Mouse (Mus musculus) neural tube, embryonic 15.5 days (tissue): ENCODE results near the gene Boc. TPM values are rescaled to one million over a fixed set of nuclear protein-coding genes. Genes with fewer than 3 reads are reported as not detected.

ENCODE experiments used
- ATAC-seq: fragments of 200-750 bp; cut with Nextera tagmentation; 2 replicates; pipeline ENCODE4 v1.8.0; 2017; ENCODE audit warnings: mild to moderate bottlenecking, moderate TSS enrichment, moderate library complexity; ENCODE audit not compliant: low FRiP score
- H3K27ac ChIP-seq: fragments of 300-500 bp; sonication (generic); replicated peaks from 2 replicates; pipeline ENCODE4 v1.5.1; 2015; ENCODE audit warnings: mild to moderate bottlenecking, inconsistent platforms
- H3K27me3 ChIP-seq: fragments of 300-500 bp; sonication (generic); replicated peaks from 2 replicates; pipeline ENCODE4 v1.6.1; 2015; ENCODE audit warnings: inconsistent platforms
- H3K36me3 ChIP-seq: fragments of 300-500 bp; sonication (generic); 2 replicates; pipeline ENCODE4 v1.6.1; 2015; ENCODE audit warnings: inconsistent platforms
- H3K4me1 ChIP-seq: fragments of 300-500 bp; sonication (generic); 2 replicates; pipeline ENCODE4 v1.6.1; 2015; ENCODE audit warnings: inconsistent platforms
- H3K4me2 ChIP-seq: fragments of 300-500 bp; sonication (generic); 2 replicates; pipeline ENCODE4 v1.6.1; 2015; ENCODE audit warnings: inconsistent platforms, mild to moderate bottlenecking, moderate library complexity
- H3K4me3 ChIP-seq: fragments of 300-500 bp; sonication (generic); replicated peaks from 2 replicates; pipeline ENCODE4 v1.5.1; 2015; ENCODE audit warnings: mild to moderate bottlenecking, inconsistent platforms
- H3K9ac ChIP-seq: fragments of 300-500 bp; sonication (generic); replicated peaks from 2 replicates; pipeline ENCODE4 v1.6.1; 2015; ENCODE audit warnings: mild to moderate bottlenecking, inconsistent platforms
- H3K9me3 ChIP-seq: fragments of 300-500 bp; sonication (generic); replicated peaks from 2 replicates; pipeline ENCODE4 v1.6.1; 2016; ENCODE audit warnings: inconsistent platforms
- WGBS: fragments of 180-500 bp; shearing (Covaris S2); methylation state at CpG from one replicate; pipeline ENCODE4 v1.1.7; 2015; ENCODE audit warnings: mixed read lengths; 5-methylcytosine and 5-hydroxymethylcytosine counted together
- polyA plus RNA-seq: library from polyadenylated mRNA; unstranded; fragments of >200 nt; fragmentation: Nextera tagmentation; extraction: Ambion mirVana; gene quantifications from 2 replicates; pipeline ENCODE4 v1.2.1, GENCODE M21; 2015

Gene Boc
- polyA plus RNA-seq, 1 experiment from 2014 or later: 6.9 TPM

- WGBS: 80% methylated on average over 7 of the region's 7 CpGs
These were observed 56.4 kb downstream of the Boc start for GRCm38 (mm10) chr16:44502325-44502724.

DNA sequence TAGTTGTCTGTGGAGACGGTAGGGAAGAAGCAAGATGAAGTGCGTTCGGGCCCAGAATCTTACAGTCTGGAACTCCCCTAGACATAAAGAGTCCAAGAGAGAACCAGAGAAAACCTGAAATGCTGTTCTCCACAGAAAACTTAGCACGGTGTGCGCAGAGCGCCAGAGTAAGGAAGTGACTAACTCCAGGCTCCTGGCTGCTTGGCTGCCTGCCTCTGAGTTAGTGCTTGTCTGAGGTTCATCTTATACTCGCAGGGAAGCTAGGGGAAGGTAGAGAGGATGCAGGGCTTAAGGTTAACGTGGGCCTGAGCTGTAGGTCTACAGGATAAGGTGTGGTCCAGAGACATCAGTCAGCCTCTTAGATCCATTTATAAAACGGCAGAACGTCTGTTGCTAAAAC is 56.9 kb downstream of the Boc start:
- Histone ChIP-seq H3K4me3 (no peak overlapping the region), H3K9ac (no peak overlapping the region), H3K4me1 (peaks cover 19% of the 10 kb centered on the region), H3K27ac (no peak overlapping the region), H3K36me3 (peaks cover 10% of the 10 kb centered on the region), H3K9me3 (peaks cover 5% of the 10 kb centered on the region; the same call in 1 of the 2 replicates), H3K27me3 (no peaks in the 10 kb centered on the region), H3K4me2 (no peak overlapping the region)
- ATAC-seq: no peak
- 94% methylated on average over 10 of the region's 10 CpGs for WGBS

More at GRCm38 (mm10) chr16:44502325-44502724, 56.4 kb downstream of the Boc start:
- Histone ChIP-seq H3K36me3 (peaks cover 10% of the 10 kb centered on the region), H3K27ac (no peak overlapping the region), H3K4me3 (no peak overlapping the region), H3K9ac (no peak overlapping the region), H3K27me3 (no peaks in the 10 kb centered on the region), H3K4me1 (peaks cover 16% of the 10 kb centered on the region), H3K4me2 (no peak overlapping the region), H3K9me3 (peaks cover 5% of the 10 kb centered on the region; the same call in 1 of the 2 replicates)
- ATAC-seq: no peak

DNA sequence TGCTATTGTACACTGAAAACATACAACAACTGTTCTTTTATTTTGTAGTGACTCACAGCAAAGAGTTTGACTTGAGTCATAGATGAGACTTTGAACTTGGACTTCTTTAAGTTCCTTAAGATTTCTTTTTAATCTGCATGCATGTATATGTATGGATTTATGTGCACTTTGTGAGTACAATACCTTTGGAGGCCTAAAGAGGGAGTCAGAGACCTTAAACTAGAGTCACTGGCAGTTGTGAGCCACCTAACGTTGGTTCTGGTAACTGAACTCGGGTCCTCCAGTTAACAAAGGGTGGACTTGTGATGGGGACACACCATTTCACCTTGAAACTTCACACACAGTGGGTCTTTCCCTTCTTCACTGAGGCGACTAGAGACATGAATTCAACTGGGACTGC is 60.2 kb downstream of the Boc start:
- Histone ChIP-seq H3K4me1 (peaks cover 40% of the 10 kb centered on the region), H3K9ac (no peak overlapping the region), H3K27me3 (no peaks in the 10 kb centered on the region), H3K4me2 (no peak overlapping the region), H3K27ac (no peak overlapping the region), H3K36me3 (peaks cover 10% of the 10 kb centered on the region), H3K9me3 (no peaks in the 10 kb centered on the region), H3K4me3 (no peak overlapping the region)
- 88% methylated on average over 3 of the region's 3 CpGs for WGBS
- ATAC-seq: no peak

- Histone ChIP-seq H3K4me1 (peaks cover 34% of the 10 kb centered on the region), H3K4me2 (no peak overlapping the region), H3K27ac (0 out of 2 replicates have a peak overlapping the region, but pooled peaks have one; percentile 18), H3K9ac (no peak overlapping the region), H3K9me3 (no peaks in the 10 kb centered on the region), H3K4me3 (no peak overlapping the region), H3K36me3 (peaks cover 10% of the 10 kb centered on the region), H3K27me3 (no peaks in the 10 kb centered on the region)
- 60% methylated on average over 15 of the region's 15 CpGs for WGBS
- no peak for ATAC-seq
These were observed 61.7 kb downstream of the Boc start for GRCm38 (mm10) chr16:44496971-44497464.

DNA sequence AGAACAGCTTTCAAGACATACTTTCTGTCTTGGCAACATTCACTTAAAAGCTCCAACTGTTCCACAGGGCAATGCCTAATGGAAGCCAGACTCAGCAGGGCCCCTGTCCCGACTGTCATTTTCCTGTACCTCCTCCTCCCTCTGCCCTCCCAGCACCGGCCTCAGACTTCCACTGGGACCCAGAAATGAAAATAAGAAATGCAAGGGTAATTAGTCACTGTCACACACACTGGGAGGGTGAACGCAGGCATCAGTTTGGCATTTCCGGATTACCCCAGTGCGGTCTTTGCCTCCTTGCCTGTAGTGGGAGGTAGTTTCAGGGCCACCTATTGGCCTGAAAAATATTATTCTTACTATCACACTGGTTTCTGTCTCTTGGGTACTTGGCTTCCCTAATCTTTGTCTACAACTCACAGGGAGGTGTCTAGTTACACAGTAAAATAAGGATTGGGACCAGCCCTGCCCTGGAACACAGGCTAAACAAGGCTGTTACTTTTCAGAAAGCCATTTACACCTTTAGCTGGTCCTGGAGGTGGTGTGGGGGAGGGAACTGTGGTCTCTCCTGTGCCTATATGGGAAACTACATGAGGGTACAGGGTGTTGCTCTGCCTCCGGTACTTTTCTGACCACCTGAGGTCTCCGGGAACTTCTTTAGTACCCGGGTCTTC is 64.1 kb downstream of the Boc start:
- no peak for ATAC-seq
- no peaks in the 10 kb centered on the region for H3K9me3 ChIP-seq
- H3K9ac ChIP-seq: no peak overlapping the region
- no peak overlapping the region for H3K4me3 ChIP-seq
- peaks cover 10% of the 10 kb centered on the region for H3K36me3 ChIP-seq
- peaks cover 34% of the 10 kb centered on the region for H3K4me1 ChIP-seq
- H3K4me2 ChIP-seq: no peak overlapping the region
- WGBS: 42% methylated on average over 8 of the region's 8 CpGs
- no peaks in the 10 kb centered on the region for H3K27me3 ChIP-seq
- H3K27ac ChIP-seq: peak overlapping the region; percentile 68

DNA sequence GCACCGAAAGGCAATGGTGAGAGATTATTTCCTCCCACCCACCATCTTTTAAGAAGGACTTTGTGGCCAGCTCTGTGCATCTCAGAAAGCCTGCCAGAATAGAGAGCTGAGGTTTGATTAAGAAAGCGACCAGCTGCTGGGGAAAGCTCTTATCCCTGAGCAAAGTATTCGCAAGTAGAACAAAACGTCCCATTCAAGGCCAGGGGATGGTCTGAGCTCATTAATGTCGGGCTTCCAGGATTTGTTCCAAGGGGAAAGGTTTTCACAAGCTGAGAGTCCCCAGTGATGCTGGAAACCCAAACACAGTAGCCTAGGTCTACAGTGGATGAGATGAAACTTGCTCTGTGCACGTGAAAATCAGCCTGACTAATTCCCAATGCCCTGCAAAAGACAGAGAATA is 64.8 kb downstream of the Boc start:
- H3K4me3 ChIP-seq: no peak overlapping the region
- H3K9ac ChIP-seq: no peak overlapping the region
- peaks cover 34% of the 10 kb centered on the region for H3K4me1 ChIP-seq
- H3K27me3 ChIP-seq: no peaks in the 10 kb centered on the region
- H3K36me3 ChIP-seq: peaks cover 8% of the 10 kb centered on the region
- H3K4me2 ChIP-seq: no peak overlapping the region
- 36% methylated on average over 6 of the region's 6 CpGs for WGBS
- ATAC-seq: peak; percentile 58
- peak overlapping the region; percentile 68 for H3K27ac ChIP-seq
- H3K9me3 ChIP-seq: no peaks in the 10 kb centered on the region

DNA sequence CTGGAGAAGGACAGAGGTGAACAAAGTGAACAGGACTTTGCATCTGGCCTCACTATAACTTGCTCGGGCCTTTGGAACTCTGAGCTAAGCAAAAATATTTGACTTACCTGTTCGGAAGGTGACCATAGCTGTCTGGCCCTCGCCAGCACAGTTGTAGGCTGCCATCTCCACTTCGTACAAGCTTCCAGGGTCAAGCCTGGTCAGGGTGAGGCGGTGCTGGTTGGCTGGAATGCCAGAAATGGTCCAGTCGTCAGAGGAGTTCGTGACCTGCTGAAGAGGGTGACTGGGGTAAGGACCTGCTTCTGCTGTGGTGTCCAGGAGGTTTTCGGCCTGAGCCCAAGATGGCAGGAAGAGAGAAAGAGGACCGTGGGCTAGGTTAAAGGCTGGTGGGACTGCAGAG is 66.0 kb downstream of the Boc start:
- no peak for ATAC-seq
- no peak overlapping the region for H3K4me2 ChIP-seq

GRCm38 (mm10) chr16:44492151-44492550 is 66.5 kb downstream of the Boc start:
- no peak for ATAC-seq
- 91% methylated on average over 6 of the region's 6 CpGs for WGBS
- Histone ChIP-seq H3K4me3 (no peak overlapping the region), H3K4me2 (no peak overlapping the region), H3K9ac (no peak overlapping the region), H3K9me3 (no peaks in the 10 kb centered on the region), H3K4me1 (peaks cover 26% of the 10 kb centered on the region), H3K36me3 (peaks cover 5% of the 10 kb centered on the region; the same call in 1 of the 2 replicates), H3K27me3 (no peaks in the 10 kb centered on the region), H3K27ac (no peak overlapping the region)

More for the DNA sequence above, 66.0 kb downstream of the Boc start:
- peaks cover 5% of the 10 kb centered on the region; the same call in 1 of the 2 replicates for H3K36me3 ChIP-seq
- H3K27me3 ChIP-seq: no peaks in the 10 kb centered on the region
- H3K9ac ChIP-seq: no peak overlapping the region
- H3K27ac ChIP-seq: peak overlapping the region; percentile 68; the same call in 1 of the 2 replicates
- 91% methylated on average over 9 of the region's 9 CpGs for WGBS
- no peak overlapping the region for H3K4me3 ChIP-seq
- no peaks in the 10 kb centered on the region for H3K9me3 ChIP-seq
- peaks cover 29% of the 10 kb centered on the region for H3K4me1 ChIP-seq

- no peak overlapping the region for H3K4me3 ChIP-seq
- no peak overlapping the region for H3K9ac ChIP-seq
- H3K4me1 ChIP-seq: peaks cover 20% of the 10 kb centered on the region
- no peaks in the 10 kb centered on the region for H3K9me3 ChIP-seq
- no peak overlapping the region for H3K27ac ChIP-seq
- no peak for ATAC-seq
- H3K27me3 ChIP-seq: no peaks in the 10 kb centered on the region
- WGBS: 91% methylated on average over 9 of the region's 9 CpGs
- peaks cover 5% of the 10 kb centered on the region; the same call in 1 of the 2 replicates for H3K36me3 ChIP-seq
- H3K4me2 ChIP-seq: no peak overlapping the region
These were observed 67.6 kb downstream of the Boc start for GRCm38 (mm10) chr16:44491051-44491450.

DNA sequence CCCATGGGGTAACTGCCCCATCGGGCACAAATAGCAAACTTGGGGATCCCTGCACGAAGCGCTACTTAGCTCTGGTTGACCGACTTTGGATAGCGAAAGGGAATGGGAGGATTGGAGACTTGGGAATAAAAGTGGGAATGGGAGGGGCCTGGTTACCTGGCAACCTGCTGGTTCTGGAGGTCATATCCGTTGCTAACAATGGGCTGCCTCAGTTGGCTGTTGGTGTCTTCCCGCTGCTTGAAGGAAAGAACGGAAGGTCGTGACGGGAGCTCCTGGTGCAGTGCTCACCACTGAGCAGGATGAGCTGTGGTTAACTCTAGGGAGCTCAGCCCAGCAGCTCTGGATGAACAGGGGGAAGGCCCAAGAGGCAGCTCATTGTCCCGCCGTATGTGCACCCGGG is 71.5 kb downstream of the Boc start:
- H3K36me3 ChIP-seq: peaks cover 5% of the 10 kb centered on the region; the same call in 1 of the 2 replicates
- no peak overlapping the region for H3K4me3 ChIP-seq
- ATAC-seq: no peak
- no peak overlapping the region for H3K9ac ChIP-seq
- no peaks in the 10 kb centered on the region for H3K27me3 ChIP-seq
- 75% methylated on average over 13 of the region's 13 CpGs for WGBS
- no peaks in the 10 kb centered on the region for H3K9me3 ChIP-seq
- no peak overlapping the region for H3K4me2 ChIP-seq
- H3K4me1 ChIP-seq: 0 out of 2 replicates have a peak, but pooled peaks cover under 1% of the 10 kb centered on the region
- no peak overlapping the region for H3K27ac ChIP-seq

- no peak overlapping the region for H3K4me2 ChIP-seq
- H3K27me3 ChIP-seq: no peaks in the 10 kb centered on the region
- no peak overlapping the region for H3K4me3 ChIP-seq
- H3K9me3 ChIP-seq: no peaks in the 10 kb centered on the region
- 85% methylated on average over 9 of the region's 9 CpGs for WGBS
- no peak for ATAC-seq
- no peak overlapping the region for H3K9ac ChIP-seq
- H3K36me3 ChIP-seq: peaks cover 5% of the 10 kb centered on the region; the same call in 1 of the 2 replicates
- no peak overlapping the region for H3K27ac ChIP-seq
- H3K4me1 ChIP-seq: peaks cover 6% of the 10 kb centered on the region; the same call in 1 of the 2 replicates
These were observed 72.1 kb downstream of the Boc start for GRCm38 (mm10) chr16:44486612-44487011.

- H3K4me3 ChIP-seq: no peak overlapping the region
- H3K9me3 ChIP-seq: no peaks in the 10 kb centered on the region
- H3K9ac ChIP-seq: no peak overlapping the region
- H3K27me3 ChIP-seq: no peaks in the 10 kb centered on the region
- no peak overlapping the region for H3K4me2 ChIP-seq
- no peak overlapping the region for H3K27ac ChIP-seq
- peaks cover 5% of the 10 kb centered on the region; the same call in 1 of the 2 replicates for H3K36me3 ChIP-seq
- WGBS: 78% methylated on average over 8 of the region's 8 CpGs
- no peak for ATAC-seq
- H3K4me1 ChIP-seq: peaks cover 6% of the 10 kb centered on the region; the same call in 1 of the 2 replicates
These were observed 73.0 kb downstream of the Boc start for GRCm38 (mm10) chr16:44485691-44486090.
